Mouse (Mus musculus) forebrain, embryonic 14.5 days (tissue): ENCODE data around the gene Rbms3. TPM values are rescaled to one million over a fixed set of nuclear protein-coding genes. Genes with fewer than 3 reads are reported as not detected.

Source experiments
- ATAC-seq: fragments of 200-750 bp; cut with Nextera tagmentation; 2 replicates; pipeline ENCODE4 v1.8.0; 2017; ENCODE audit warnings: mild to moderate bottlenecking, moderate library complexity
- DNase-seq: peaks from one replicate; pipeline ENCODE4 v3.0.0-alpha.2; 2015; ENCODE audit warnings: low spot score
- H3K27ac ChIP-seq: fragments of 300-500 bp; sonication (generic); 2 replicates; pipeline ENCODE4 v1.5.1; 2014; ENCODE audit warnings: low read depth, mild to moderate bottlenecking, control low read depth, low read length, moderate library complexity
- H3K27me3 ChIP-seq: fragments of 300-500 bp; sonication (generic); replicated peaks from 2 replicates; pipeline ENCODE4 v1.6.1; 2014; ENCODE audit warnings: low read length, control low read depth, mixed read lengths; ENCODE audit not compliant: control insufficient read depth, insufficient read depth
- H3K36me3 ChIP-seq: fragments of 300-500 bp; sonication (generic); 2 replicates; pipeline ENCODE4 v1.6.1; 2014; ENCODE audit warnings: low read length, control low read depth; ENCODE audit not compliant: control insufficient read depth, insufficient read depth
- H3K4me1 ChIP-seq: fragments of 300-500 bp; sonication (generic); 2 replicates; pipeline ENCODE4 v1.6.1; 2014; ENCODE audit warnings: antibody characterized with exemption, low read length, control low read depth; ENCODE audit not compliant: control insufficient read depth, insufficient read depth
- H3K4me2 ChIP-seq: fragments of 300-500 bp; sonication (generic); 2 replicates; pipeline ENCODE4 v1.6.1; 2014; ENCODE audit warnings: mild to moderate bottlenecking, control low read depth, low read length
- H3K4me3 ChIP-seq: fragments of 300-500 bp; sonication (generic); 2 replicates; pipeline ENCODE4 v1.5.1; 2014; ENCODE audit warnings: low read depth, low read length, control low read depth
- H3K9ac ChIP-seq: fragments of 300-500 bp; sonication (generic); 2 replicates; pipeline ENCODE4 v1.6.1; 2014; ENCODE audit warnings: mild to moderate bottlenecking, low read length, control low read depth, moderate library complexity
- H3K9me3 ChIP-seq: fragments of 300-500 bp; sonication (generic); replicated peaks from 2 replicates; pipeline ENCODE4 v1.6.1; 2016; ENCODE audit warnings: low read length, control low read depth, mixed read lengths; ENCODE audit not compliant: control insufficient read depth
- WGBS: fragments of 180-500 bp; shearing (Covaris S2); extraction: QIAGEN DNeasy Blood & Tissue Kit; methylation state at CpG from one replicate; pipeline ENCODE4 v1.1.7; 2014; 5-methylcytosine and 5-hydroxymethylcytosine counted together
- polyA plus RNA-seq: library from polyadenylated mRNA; unstranded; fragments of >200 nt; fragmentation: Nextera tagmentation; extraction: Ambion mirVana; gene quantifications from 2 replicates; pipeline ENCODE4 v1.2.1, GENCODE M21; 2014

The Rbms3 gene
- polyA plus RNA-seq, 1 experiment from 2014 or later, result 13.8 TPM

- Histone ChIP-seq H3K4me2 (no peak overlapping the region), H3K36me3 (no peaks in the 10 kb centered on the region), H3K27me3 (no peaks in the 10 kb centered on the region), H3K4me3 (no peak overlapping the region), H3K27ac (no peak overlapping the region), H3K4me1 (peaks cover 11% of the 10 kb centered on the region), H3K9me3 (no peaks in the 10 kb centered on the region), H3K9ac (no peak overlapping the region)
- DNase-seq (no peak), ATAC-seq (no peak)
- 51% methylated on average over 5 of the region's 5 CpGs for WGBS
These were observed 382.3 kb downstream of the Rbms3 start for GRCm38 (mm10) chr9:117247311-117247980.

GRCm38 (mm10) chr9:117246173-117246572, 383.5 kb downstream of the Rbms3 start:
- Histone ChIP-seq H3K9me3 (no peaks in the 10 kb centered on the region), H3K27ac (no peak overlapping the region), H3K4me1 (peaks cover 7% of the 10 kb centered on the region; the same call in 1 of the 2 replicates), H3K36me3 (no peaks in the 10 kb centered on the region), H3K4me3 (no peak overlapping the region), H3K27me3 (no peaks in the 10 kb centered on the region), H3K9ac (no peak overlapping the region), H3K4me2 (no peak overlapping the region)
- WGBS, result 84% methylated on average over 12 of the region's 12 CpGs
- no peak for ATAC-seq
- no peak for DNase-seq

GRCm38 (mm10) chr9:117243365-117243764, 386.3 kb downstream of the Rbms3 start:
- DNase-seq (no peak), ATAC-seq (no peak)
- Histone ChIP-seq H3K4me2 (no peak overlapping the region), H3K36me3 (no peaks in the 10 kb centered on the region), H3K9ac (no peak overlapping the region), H3K4me1 (no peaks in the 10 kb centered on the region), H3K9me3 (no peaks in the 10 kb centered on the region), H3K27ac (no peak overlapping the region), H3K27me3 (no peaks in the 10 kb centered on the region), H3K4me3 (no peak overlapping the region)
- WGBS, result 95% methylated on average over 7 of the region's 7 CpGs

- Histone ChIP-seq H3K4me1 (no peaks in the 10 kb centered on the region), H3K9ac (no peak overlapping the region), H3K27ac (no peak overlapping the region), H3K4me2 (no peak overlapping the region), H3K9me3 (no peaks in the 10 kb centered on the region), H3K4me3 (no peak overlapping the region), H3K36me3 (no peaks in the 10 kb centered on the region), H3K27me3 (no peaks in the 10 kb centered on the region)
- WGBS, result 58% methylated on average over 6 of the region's 6 CpGs
- ATAC-seq (no peak), DNase-seq (no peak)
These were observed 395.0 kb downstream of the Rbms3 start for GRCm38 (mm10) chr9:117234726-117235075.

- no peak overlapping the region for H3K4me2 ChIP-seq
- WGBS, result 95% methylated on average over 5 of the region's 5 CpGs
- ATAC-seq (no peak), DNase-seq (no peak)
- H3K9me3 ChIP-seq, result no peaks in the 10 kb centered on the region
- no peaks in the 10 kb centered on the region for H3K27me3 ChIP-seq
- no peak overlapping the region for H3K9ac ChIP-seq
- no peak overlapping the region for H3K4me3 ChIP-seq
- H3K36me3 ChIP-seq, result no peaks in the 10 kb centered on the region
- H3K27ac ChIP-seq, result no peak overlapping the region
- no peaks in the 10 kb centered on the region for H3K4me1 ChIP-seq
These were observed 395.5 kb downstream of the Rbms3 start for GRCm38 (mm10) chr9:117234065-117234725.

GRCm38 (mm10) chr9:117222741-117223140, 407.0 kb downstream of the Rbms3 start:
- Histone ChIP-seq H3K27ac (no peak overlapping the region), H3K4me2 (no peak overlapping the region), H3K4me3 (no peak overlapping the region), H3K36me3 (no peaks in the 10 kb centered on the region), H3K9ac (no peak overlapping the region), H3K4me1 (no peaks in the 10 kb centered on the region), H3K27me3 (no peaks in the 10 kb centered on the region), H3K9me3 (no peaks in the 10 kb centered on the region)
- no peak for DNase-seq
- no peak for ATAC-seq
- WGBS, result 91% methylated on average over 8 of the region's 8 CpGs

- H3K9me3 ChIP-seq, result no peaks in the 10 kb centered on the region
- no peak overlapping the region for H3K9ac ChIP-seq
- no peak for DNase-seq
- H3K4me1 ChIP-seq, result no peaks in the 10 kb centered on the region
- H3K27me3 ChIP-seq, result no peaks in the 10 kb centered on the region
- no peaks in the 10 kb centered on the region for H3K36me3 ChIP-seq
- no peak overlapping the region for H3K4me3 ChIP-seq
- WGBS, result 79% methylated on average over 4 of the region's 4 CpGs
- no peak overlapping the region for H3K4me2 ChIP-seq
- ATAC-seq, result no peak
- no peak overlapping the region for H3K27ac ChIP-seq
These were observed 408.2 kb downstream of the Rbms3 start for GRCm38 (mm10) chr9:117221481-117221880.

GRCm38 (mm10) chr9:117216026-117216755, 413.5 kb downstream of the Rbms3 start:
- Histone ChIP-seq H3K27ac (no peak overlapping the region), H3K9me3 (no peaks in the 10 kb centered on the region), H3K36me3 (no peaks in the 10 kb centered on the region), H3K4me3 (no peak overlapping the region), H3K9ac (no peak overlapping the region), H3K27me3 (no peaks in the 10 kb centered on the region), H3K4me1 (no peaks in the 10 kb centered on the region), H3K4me2 (no peak overlapping the region)
- DNase-seq (no peak), ATAC-seq (no peak)
- 74% methylated on average over 9 of the region's 9 CpGs for WGBS

GRCm38 (mm10) chr9:117212023-117212422, 417.7 kb downstream of the Rbms3 start:
- no peak overlapping the region for H3K4me2 ChIP-seq
- H3K9ac ChIP-seq, result no peak overlapping the region
- ATAC-seq (no peak), DNase-seq (no peak)
- H3K4me3 ChIP-seq, result no peak overlapping the region
- no peaks in the 10 kb centered on the region for H3K27me3 ChIP-seq
- no peaks in the 10 kb centered on the region for H3K9me3 ChIP-seq
- no peak overlapping the region for H3K27ac ChIP-seq
- no peaks in the 10 kb centered on the region for H3K4me1 ChIP-seq
- 50% methylated on average over 4 of the region's 4 CpGs for WGBS
- H3K36me3 ChIP-seq, result no peaks in the 10 kb centered on the region
